Mouse (Mus musculus): ENCODE data around the gene Cdadc1. TPM values are rescaled to one million over a fixed set of nuclear protein-coding genes. Genes with fewer than 3 reads are reported as not detected.

The Cdadc1 gene
- polyA plus RNA-seq, 1 experiment from 2014 or later = 37.5 TPM

DNA sequence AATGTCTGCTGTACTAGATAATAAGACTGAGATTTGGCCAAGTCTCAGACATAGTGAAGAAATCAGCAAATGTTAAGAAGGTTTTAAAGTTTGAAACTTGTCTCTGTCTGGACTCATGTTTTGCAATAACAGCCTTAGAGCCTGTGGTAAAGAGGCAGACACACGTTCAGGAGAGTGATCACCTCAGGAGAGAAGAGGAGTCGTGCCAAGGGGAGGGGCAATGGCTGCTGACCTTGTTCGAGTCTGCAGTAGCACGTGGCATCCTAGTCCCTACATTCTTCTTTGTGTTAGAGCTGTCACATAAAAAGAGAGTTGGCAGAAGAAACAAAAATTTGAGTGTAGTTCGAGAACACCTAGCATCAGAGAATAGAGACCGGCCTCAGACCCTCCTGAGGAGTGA is 57.0 kb downstream of the Cdadc1 start:
- Histone ChIP-seq H3K9me3 (replicated peaks; ENCODE audit: low read length) (no peaks in the 10 kb centered on the region), H3K4me1 (replicated peaks; ENCODE audit: insufficient read depth, low read length) (no peaks in the 10 kb centered on the region), H3K4me3 (replicated peaks; ENCODE audit: low read depth, low read length) (no peak overlapping the region), H3K36me3 (ENCODE audit: insufficient read depth, low read length) (0 out of 2 replicates have a peak, but pooled peaks cover 8% of the 10 kb centered on the region), H3K27ac (no peak overlapping the region), H3K9ac (ENCODE audit: low read depth, low read length) (no peak overlapping the region), H3K27me3 (ENCODE audit: insufficient read depth, low read length) (no peaks in the 10 kb centered on the region), H3K4me2 (ENCODE audit: low read length) (no peak overlapping the region)
- ATAC-seq (replicated peaks; ENCODE audit: low FRiP score, low read depth) (no peak), DNase-seq (ENCODE audit: low spot score) (no peak)
- TF ChIP-seq CTCF (IDR thresholded peaks at IDR 0.05; ENCODE audit: low read depth) = no peak
- 73% methylated on average over 6 of the region's 6 CpGs for WGBS

DNA sequence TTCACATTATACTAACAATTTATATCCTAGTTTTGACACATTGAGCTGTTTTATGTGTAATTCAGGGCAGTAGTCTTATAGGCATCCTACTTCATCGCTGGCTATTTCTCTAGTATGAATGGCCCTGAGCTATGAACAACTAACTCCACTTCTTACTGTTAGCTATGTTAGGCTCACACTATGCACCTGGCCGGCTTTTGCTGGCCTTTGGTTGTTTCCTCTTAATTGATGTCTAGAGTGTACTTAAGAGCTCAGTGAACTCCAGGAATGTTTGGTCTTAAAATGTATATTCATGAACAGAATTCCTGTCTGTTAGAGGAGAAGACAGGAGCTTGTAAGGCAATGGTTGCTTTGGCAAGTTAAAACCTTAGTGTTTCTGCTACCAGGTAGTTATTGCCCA is 57.5 kb downstream of the Cdadc1 start:
- ATAC-seq (replicated peaks; ENCODE audit: low FRiP score, low read depth) = no peak
- no peaks in the 10 kb centered on the region for H3K27me3 ChIP-seq (ENCODE audit: insufficient read depth, low read length)
- H3K9me3 ChIP-seq (replicated peaks; ENCODE audit: low read length) = no peaks in the 10 kb centered on the region
- 63% methylated on average over 2 of the region's 2 CpGs for WGBS
- no peak overlapping the region for H3K9ac ChIP-seq (ENCODE audit: low read depth, low read length)
- no peak overlapping the region for H3K27ac ChIP-seq
- 0 out of 2 replicates have a peak, but pooled peaks cover 8% of the 10 kb centered on the region for H3K36me3 ChIP-seq (ENCODE audit: insufficient read depth, low read length)
- H3K4me2 ChIP-seq (ENCODE audit: low read length) = no peak overlapping the region
- no peak for DNase-seq (ENCODE audit: low spot score)
- no peak for TF ChIP-seq CTCF (IDR thresholded peaks at IDR 0.05; ENCODE audit: low read depth)
- no peak overlapping the region for H3K4me3 ChIP-seq (replicated peaks; ENCODE audit: low read depth, low read length)
- no peaks in the 10 kb centered on the region for H3K4me1 ChIP-seq (replicated peaks; ENCODE audit: insufficient read depth, low read length)

- H3K4me3 ChIP-seq (replicated peaks; ENCODE audit: low read depth, low read length) = no peak overlapping the region
- no peak for TF ChIP-seq CTCF (IDR thresholded peaks at IDR 0.05; ENCODE audit: low read depth)
- ATAC-seq (replicated peaks; ENCODE audit: low FRiP score, low read depth) (no peak), DNase-seq (ENCODE audit: low spot score) (no peak)
- H3K27me3 ChIP-seq (ENCODE audit: insufficient read depth, low read length) = no peaks in the 10 kb centered on the region
- WGBS = 88% methylated on average over 4 of the region's 4 CpGs
- no peaks in the 10 kb centered on the region for H3K9me3 ChIP-seq (replicated peaks; ENCODE audit: low read length)
- no peaks in the 10 kb centered on the region for H3K4me1 ChIP-seq (replicated peaks; ENCODE audit: insufficient read depth, low read length)
- H3K27ac ChIP-seq = no peak overlapping the region
- H3K36me3 ChIP-seq (ENCODE audit: insufficient read depth, low read length) = 0 out of 2 replicates have a peak, but pooled peaks cover 8% of the 10 kb centered on the region
- no peak overlapping the region for H3K4me2 ChIP-seq (ENCODE audit: low read length)
- no peak overlapping the region for H3K9ac ChIP-seq (ENCODE audit: low read depth, low read length)
Observed at GRCm38 (mm10) chr14:59537829-59538432, 59.8 kb downstream of the Cdadc1 start.

DNA sequence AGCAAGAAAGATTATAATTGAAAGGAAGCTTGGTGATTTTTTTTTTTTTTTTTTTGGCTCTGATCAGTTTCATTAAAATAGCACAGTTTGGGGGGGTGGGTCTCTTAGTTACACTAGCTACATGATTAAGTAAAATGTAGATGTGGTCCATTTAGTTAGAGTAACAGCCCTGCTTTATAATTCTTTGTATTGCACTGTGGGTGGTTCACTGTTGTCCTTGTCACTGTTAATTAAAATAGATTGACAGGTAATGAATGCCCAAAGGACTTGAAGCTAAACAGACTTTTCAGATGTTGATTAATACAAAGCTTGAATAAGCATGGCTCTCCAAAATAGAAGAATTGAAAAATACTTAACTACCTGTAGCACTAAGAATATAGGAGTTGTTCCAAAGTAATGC is 63.9 kb downstream of the Cdadc1 start:
- Histone ChIP-seq H3K9me3 (replicated peaks; ENCODE audit: low read length) (no peaks in the 10 kb centered on the region), H3K9ac (ENCODE audit: low read depth, low read length) (no peak overlapping the region), H3K27ac (no peak overlapping the region), H3K4me1 (replicated peaks; ENCODE audit: insufficient read depth, low read length) (no peaks in the 10 kb centered on the region), H3K36me3 (ENCODE audit: insufficient read depth, low read length) (0 out of 2 replicates have a peak, but pooled peaks cover 2% of the 10 kb centered on the region), H3K4me2 (ENCODE audit: low read length) (no peak overlapping the region), H3K4me3 (replicated peaks; ENCODE audit: low read depth, low read length) (no peak overlapping the region), H3K27me3 (ENCODE audit: insufficient read depth, low read length) (no peaks in the 10 kb centered on the region)
- ATAC-seq (replicated peaks; ENCODE audit: low FRiP score, low read depth) = no peak
- no peak for DNase-seq (ENCODE audit: low spot score)
- TF ChIP-seq CTCF (IDR thresholded peaks at IDR 0.05; ENCODE audit: low read depth) = no peak

- H3K9me3 ChIP-seq (replicated peaks; ENCODE audit: low read length) = no peaks in the 10 kb centered on the region
- no peak for ATAC-seq (replicated peaks; ENCODE audit: low FRiP score, low read depth)
- H3K4me3 ChIP-seq (replicated peaks; ENCODE audit: low read depth, low read length) = no peak overlapping the region
- WGBS = 81% methylated on average over 1 of the region's 1 CpGs
- H3K4me1 ChIP-seq (replicated peaks; ENCODE audit: insufficient read depth, low read length) = no peaks in the 10 kb centered on the region
- H3K9ac ChIP-seq (ENCODE audit: low read depth, low read length) = no peak overlapping the region
- H3K4me2 ChIP-seq (ENCODE audit: low read length) = no peak overlapping the region
- no peaks in the 10 kb centered on the region for H3K36me3 ChIP-seq (ENCODE audit: insufficient read depth, low read length)
- H3K27ac ChIP-seq = no peak overlapping the region
- DNase-seq (ENCODE audit: low spot score) = no peak
- H3K27me3 ChIP-seq (ENCODE audit: insufficient read depth, low read length) = no peaks in the 10 kb centered on the region
- no peak for TF ChIP-seq CTCF (IDR thresholded peaks at IDR 0.05; ENCODE audit: low read depth)
Observed at GRCm38 (mm10) chr14:59532986-59533385, 64.8 kb downstream of the Cdadc1 start.

- Histone ChIP-seq H3K27me3 (ENCODE audit: insufficient read depth, low read length) (no peaks in the 10 kb centered on the region), H3K4me3 (replicated peaks; ENCODE audit: low read depth, low read length) (no peak overlapping the region), H3K9ac (ENCODE audit: low read depth, low read length) (no peak overlapping the region), H3K4me2 (ENCODE audit: low read length) (no peak overlapping the region), H3K9me3 (replicated peaks; ENCODE audit: low read length) (no peaks in the 10 kb centered on the region), H3K4me1 (replicated peaks; ENCODE audit: insufficient read depth, low read length) (no peaks in the 10 kb centered on the region), H3K36me3 (ENCODE audit: insufficient read depth, low read length) (no peaks in the 10 kb centered on the region; the same call in 1 of the 2 replicates), H3K27ac (no peak overlapping the region)
- TF ChIP-seq CTCF (IDR thresholded peaks at IDR 0.05; ENCODE audit: low read depth) = no peak
- ATAC-seq (replicated peaks; ENCODE audit: low FRiP score, low read depth) (no peak), DNase-seq (ENCODE audit: low spot score) (no peak)
- 71% methylated on average over 1 of the region's 1 CpGs for WGBS
Observed at GRCm38 (mm10) chr14:59530801-59531200, 67.0 kb downstream of the Cdadc1 start.

DNA sequence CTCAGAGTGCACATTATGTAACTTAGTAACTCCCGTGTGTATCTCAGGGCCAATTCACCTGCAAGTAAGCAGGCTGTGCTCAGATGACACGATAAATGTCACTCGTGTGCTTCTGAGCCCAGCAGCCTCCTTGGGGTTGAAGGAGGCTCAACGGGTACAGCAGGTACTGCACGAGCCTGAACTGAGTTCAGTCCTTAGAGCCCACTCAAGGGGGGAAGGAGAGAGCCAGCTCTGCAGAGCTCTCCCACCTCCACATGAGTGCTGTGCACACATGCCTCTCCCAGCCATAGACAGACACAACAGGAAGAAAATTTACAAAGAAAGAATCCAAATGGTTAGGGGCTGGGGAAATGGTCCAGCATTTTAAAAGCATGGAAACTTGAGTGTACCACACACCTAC is 71.9 kb downstream of the Cdadc1 start:
- WGBS = 87% methylated on average over 5 of the region's 5 CpGs
- H3K9me3 ChIP-seq (replicated peaks; ENCODE audit: low read length) = no peaks in the 10 kb centered on the region
- no peaks in the 10 kb centered on the region; the same call in 1 of the 2 replicates for H3K36me3 ChIP-seq (ENCODE audit: insufficient read depth, low read length)
- H3K4me1 ChIP-seq (replicated peaks; ENCODE audit: insufficient read depth, low read length) = no peaks in the 10 kb centered on the region
- H3K9ac ChIP-seq (ENCODE audit: low read depth, low read length) = no peak overlapping the region
- H3K27me3 ChIP-seq (ENCODE audit: insufficient read depth, low read length) = no peaks in the 10 kb centered on the region
- DNase-seq (ENCODE audit: low spot score) (no peak), ATAC-seq (replicated peaks; ENCODE audit: low FRiP score, low read depth) (no peak)
- TF ChIP-seq CTCF (IDR thresholded peaks at IDR 0.05; ENCODE audit: low read depth) = no peak
- no peak overlapping the region for H3K4me3 ChIP-seq (replicated peaks; ENCODE audit: low read depth, low read length)
- no peak overlapping the region for H3K27ac ChIP-seq
- H3K4me2 ChIP-seq (ENCODE audit: low read length) = no peak overlapping the region
